Mouse (Mus musculus) stomach, embryonic 16.5 days (tissue): ENCODE measurements at regions not wholly inside any gene's neighbourhood (a gene's known extent, or its start where the extent isn't known, plus 50 kb on each side); places are given as distances from the start of the nearest gene placed in this dataset.

Source experiments
- ATAC-seq: fragments of 200-750 bp; cut with Nextera tagmentation; 2 replicates; pipeline ENCODE4 v1.8.0; 2017; ENCODE audit warnings: moderate number of reproducible peaks, moderate TSS enrichment; ENCODE audit not compliant: insufficient read depth, low FRiP score
- H3K27ac ChIP-seq: fragments of 300-500 bp; sonication (generic); 2 replicates; pipeline ENCODE4 v1.5.1; 2014; ENCODE audit warnings: low read length
- H3K27me3 ChIP-seq: fragments of 300-500 bp; sonication (generic); 2 replicates; pipeline ENCODE4 v1.6.1; 2014; ENCODE audit warnings: low read length, control low read depth, mixed read lengths; ENCODE audit not compliant: control insufficient read depth, insufficient read depth
- H3K36me3 ChIP-seq: fragments of 300-500 bp; sonication (generic); 2 replicates; pipeline ENCODE4 v1.6.1; 2014; ENCODE audit warnings: low read length; ENCODE audit not compliant: control insufficient read depth, insufficient read depth
- H3K4me1 ChIP-seq: fragments of 300-500 bp; sonication (generic); 2 replicates; pipeline ENCODE4 v1.6.1; 2014; ENCODE audit warnings: low read length, control low read depth, mixed read lengths; ENCODE audit not compliant: control insufficient read depth, insufficient read depth
- H3K4me2 ChIP-seq: fragments of 300-500 bp; sonication (generic); 2 replicates; pipeline ENCODE4 v1.6.1; 2014; ENCODE audit warnings: low read depth, low read length, mixed read lengths
- H3K4me3 ChIP-seq: fragments of 300-500 bp; sonication (generic); replicated peaks from 2 replicates; pipeline ENCODE4 v1.5.1; 2014; ENCODE audit warnings: mild to moderate bottlenecking, low read length
- H3K9ac ChIP-seq: fragments of 300-500 bp; sonication (generic); 2 replicates; pipeline ENCODE4 v1.6.1; 2014; ENCODE audit warnings: low read length
- H3K9me3 ChIP-seq: fragments of 300-500 bp; sonication (generic); replicated peaks from 2 replicates; pipeline ENCODE4 v1.6.1; 2016; ENCODE audit warnings: low read length, control low read depth; ENCODE audit not compliant: control insufficient read depth
- WGBS: fragments of 180-500 bp; shearing (Covaris S2); extraction: QIAGEN DNeasy Blood & Tissue Kit; methylation state at CpG from one replicate; pipeline ENCODE4 v1.1.7; 2014; 5-methylcytosine and 5-hydroxymethylcytosine counted together

DNA sequence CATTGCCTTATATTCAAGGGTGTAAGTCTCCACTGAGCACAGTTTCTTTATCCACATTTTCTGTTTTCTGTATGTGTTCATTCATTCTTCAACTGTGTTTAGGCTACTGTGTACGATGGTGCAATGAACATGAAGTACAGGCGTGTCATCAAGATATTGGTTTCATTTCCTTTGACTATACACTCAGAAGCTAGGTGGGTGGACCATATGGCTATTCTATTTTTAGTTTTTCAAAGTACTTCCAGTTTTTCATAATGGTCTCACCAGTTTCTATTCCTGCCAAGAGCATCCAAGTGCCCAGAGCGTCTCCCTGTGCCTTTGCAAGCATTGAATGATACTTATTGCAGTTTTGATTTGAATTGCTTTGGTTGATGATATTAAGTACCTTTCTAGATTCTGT lies 132.8 kb upstream of the Nxpe4 start:
- Histone ChIP-seq H3K9ac (no peak overlapping the region), H3K27me3 (no peaks in the 10 kb centered on the region), H3K4me3 (no peak overlapping the region), H3K4me2 (no peak overlapping the region), H3K9me3 (no peaks in the 10 kb centered on the region), H3K4me1 (no peaks in the 10 kb centered on the region), H3K36me3 (no peaks in the 10 kb centered on the region), H3K27ac (no peak overlapping the region)
- ATAC-seq = no peak
- WGBS = 84% methylated on average over 3 of the region's 3 CpGs

DNA sequence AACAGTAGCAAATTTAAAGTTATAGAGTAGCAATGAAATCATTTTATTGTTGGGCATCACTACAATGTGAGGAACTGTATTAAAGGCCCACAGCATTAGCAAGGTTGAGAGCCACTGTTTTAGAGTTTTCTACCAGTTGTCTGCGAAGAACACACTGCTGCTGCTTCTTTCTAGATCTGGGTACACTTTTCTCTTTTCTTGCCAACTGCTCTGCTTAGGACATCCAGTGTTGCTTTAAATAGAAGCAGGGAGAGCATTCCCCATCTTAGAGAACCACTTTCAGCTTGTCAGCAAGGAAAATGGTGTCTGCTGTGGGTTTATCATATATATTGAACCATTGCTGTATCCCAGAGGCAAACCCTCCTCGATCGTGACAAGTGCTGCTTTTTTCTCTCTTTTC lies 131.0 kb upstream of the Nxpe4 start:
- no peak overlapping the region for H3K27ac ChIP-seq
- no peaks in the 10 kb centered on the region for H3K4me1 ChIP-seq
- H3K27me3 ChIP-seq = no peaks in the 10 kb centered on the region
- 86% methylated on average over 3 of the region's 3 CpGs for WGBS
- H3K9ac ChIP-seq = no peak overlapping the region
- no peaks in the 10 kb centered on the region for H3K9me3 ChIP-seq
- H3K36me3 ChIP-seq = no peaks in the 10 kb centered on the region
- no peak overlapping the region for H3K4me2 ChIP-seq
- no peak overlapping the region for H3K4me3 ChIP-seq
- no peak for ATAC-seq

GRCm38 (mm10) chr9:48035959-48036358 lies 125.9 kb upstream of the Nxpe4 start:
- no peak overlapping the region for H3K27ac ChIP-seq
- no peaks in the 10 kb centered on the region for H3K27me3 ChIP-seq
- H3K9ac ChIP-seq = no peak overlapping the region
- no peak overlapping the region for H3K4me2 ChIP-seq
- no peaks in the 10 kb centered on the region for H3K9me3 ChIP-seq
- no peaks in the 10 kb centered on the region for H3K36me3 ChIP-seq
- no peaks in the 10 kb centered on the region for H3K4me1 ChIP-seq
- ATAC-seq = no peak
- H3K4me3 ChIP-seq = no peak overlapping the region

GRCm38 (mm10) chr9:48044826-48045225 lies 117.0 kb upstream of the Nxpe4 start:
- H3K27ac ChIP-seq = no peak overlapping the region
- no peaks in the 10 kb centered on the region for H3K4me1 ChIP-seq
- no peak overlapping the region for H3K4me3 ChIP-seq
- no peaks in the 10 kb centered on the region for H3K27me3 ChIP-seq
- no peaks in the 10 kb centered on the region for H3K36me3 ChIP-seq
- ATAC-seq = no peak
- no peak overlapping the region for H3K4me2 ChIP-seq
- H3K9ac ChIP-seq = no peak overlapping the region
- no peaks in the 10 kb centered on the region for H3K9me3 ChIP-seq

DNA sequence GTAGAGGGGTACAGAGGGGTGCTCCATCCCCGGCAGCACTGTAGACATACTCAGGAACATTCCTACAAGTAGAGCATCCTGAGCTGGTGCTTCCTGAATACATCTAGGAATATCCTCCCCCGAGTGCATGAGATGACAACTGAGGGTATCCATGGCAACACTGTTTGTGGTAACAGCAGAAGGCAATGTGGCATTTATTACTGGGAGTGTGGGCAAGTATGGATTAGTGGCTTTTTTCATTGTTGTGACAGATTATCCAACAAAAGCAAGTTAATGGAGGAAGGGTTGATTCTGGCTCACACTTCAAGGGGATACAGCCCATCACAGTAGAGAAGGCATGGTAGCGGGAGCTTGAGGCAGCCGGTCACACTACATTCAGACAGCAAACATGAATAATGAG lies 114.0 kb upstream of the Nxpe4 start:
- Histone ChIP-seq H3K4me1 (no peaks in the 10 kb centered on the region), H3K27me3 (no peaks in the 10 kb centered on the region), H3K36me3 (no peaks in the 10 kb centered on the region), H3K4me3 (no peak overlapping the region), H3K9me3 (no peaks in the 10 kb centered on the region), H3K4me2 (no peak overlapping the region), H3K9ac (no peak overlapping the region), H3K27ac (no peak overlapping the region)
- WGBS = 83% methylated on average over 4 of the region's 4 CpGs
- ATAC-seq = no peak

GRCm38 (mm10) chr9:48053580-48053979 lies 108.2 kb upstream of the Nxpe4 start:
- WGBS = 80% methylated on average over 4 of the region's 4 CpGs
- H3K4me2 ChIP-seq = no peak overlapping the region
- H3K4me1 ChIP-seq = no peaks in the 10 kb centered on the region
- H3K4me3 ChIP-seq = no peak overlapping the region
- H3K9me3 ChIP-seq = no peaks in the 10 kb centered on the region
- no peak for ATAC-seq
- H3K27me3 ChIP-seq = no peaks in the 10 kb centered on the region
- no peak overlapping the region for H3K27ac ChIP-seq
- H3K9ac ChIP-seq = no peak overlapping the region
- H3K36me3 ChIP-seq = no peaks in the 10 kb centered on the region

GRCm38 (mm10) chr9:48055246-48055645 lies 106.6 kb upstream of the Nxpe4 start:
- no peak overlapping the region for H3K27ac ChIP-seq
- H3K36me3 ChIP-seq = no peaks in the 10 kb centered on the region
- ATAC-seq = no peak
- H3K9me3 ChIP-seq = no peaks in the 10 kb centered on the region
- H3K9ac ChIP-seq = no peak overlapping the region
- H3K4me2 ChIP-seq = no peak overlapping the region
- no peak overlapping the region for H3K4me3 ChIP-seq
- 44% methylated on average over 10 of the region's 10 CpGs for WGBS
- H3K27me3 ChIP-seq = no peaks in the 10 kb centered on the region
- no peaks in the 10 kb centered on the region for H3K4me1 ChIP-seq

- 47% methylated on average over 8 of the region's 8 CpGs for WGBS
- no peak overlapping the region for H3K9ac ChIP-seq
- no peak for ATAC-seq
Observed at GRCm38 (mm10) chr9:48058599-48058998, 103.2 kb upstream of the Nxpe4 start.

GRCm38 (mm10) chr9:48059549-48060165 lies 102.2 kb upstream of the Nxpe4 start:
- no peak overlapping the region for H3K9ac ChIP-seq
- no peaks in the 10 kb centered on the region for H3K9me3 ChIP-seq
- no peaks in the 10 kb centered on the region for H3K27me3 ChIP-seq
- no peaks in the 10 kb centered on the region for H3K36me3 ChIP-seq
- no peak overlapping the region for H3K4me3 ChIP-seq
- no peaks in the 10 kb centered on the region for H3K4me1 ChIP-seq
- ATAC-seq = no peak
- WGBS = 87% methylated on average over 10 of the region's 10 CpGs
- no peak overlapping the region for H3K27ac ChIP-seq
- no peak overlapping the region for H3K4me2 ChIP-seq

More at GRCm38 (mm10) chr9:48058599-48058998, 103.2 kb upstream of the Nxpe4 start:
- Histone ChIP-seq H3K9me3 (no peaks in the 10 kb centered on the region), H3K27me3 (no peaks in the 10 kb centered on the region), H3K27ac (no peak overlapping the region), H3K4me3 (no peak overlapping the region), H3K4me2 (no peak overlapping the region), H3K36me3 (no peaks in the 10 kb centered on the region), H3K4me1 (no peaks in the 10 kb centered on the region)

GRCm38 (mm10) chr9:48060996-48061395 lies 100.8 kb upstream of the Nxpe4 start:
- H3K27ac ChIP-seq = no peak overlapping the region
- no peak overlapping the region for H3K4me2 ChIP-seq
- H3K4me3 ChIP-seq = no peak overlapping the region
- H3K36me3 ChIP-seq = no peaks in the 10 kb centered on the region
- no peak for ATAC-seq
- no peaks in the 10 kb centered on the region for H3K9me3 ChIP-seq
- no peak overlapping the region for H3K9ac ChIP-seq
- WGBS = 76% methylated on average over 4 of the region's 4 CpGs
- no peaks in the 10 kb centered on the region for H3K4me1 ChIP-seq
- H3K27me3 ChIP-seq = no peaks in the 10 kb centered on the region
